20 mouse cellular contexts compared by ENCODE assay signal in the genomic region with DNA sequence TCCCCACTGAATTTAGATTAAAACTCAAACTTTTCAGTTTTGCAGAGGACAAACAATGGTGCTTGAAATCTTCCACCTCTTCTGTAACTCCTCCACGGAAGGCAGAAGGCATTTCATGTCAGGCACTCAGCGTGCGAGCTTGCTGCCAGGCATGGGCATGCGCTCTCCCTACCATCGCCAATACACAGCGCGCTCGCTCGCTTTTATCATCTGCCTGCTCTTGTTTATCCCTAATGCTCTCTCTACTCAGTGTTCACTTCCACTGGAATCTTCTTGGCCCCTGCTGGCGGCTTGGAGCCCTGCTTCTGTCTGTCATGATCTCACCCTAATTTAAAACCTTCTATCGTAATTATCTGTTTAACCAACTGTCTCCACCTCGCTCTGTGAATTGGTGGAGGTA. TPM values are rescaled to one million over a fixed set of nuclear protein-coding genes. Genes with fewer than 3 reads are reported as not detected.
DNase-seq lines count a peak whose midpoint lies in the region; ATAC-seq lines count a peak whose summit lies in the region.
"Had no signal": no experiment of that assay in that cellular context is flagged by ENCODE, and none has a peak within 500 bp of the region (broad histone marks: within the 10 kb centered on the region; RNA-seq: fewer than 3 reads in every experiment).

No protein-coding gene starts in this region.

- H3K4me3 ChIP-seq in forebrain, embryonic 15.5 days = no peak overlapping the region
- H3K4me3 ChIP-seq in heart, embryonic 10.5 days = no peak overlapping the region
- H3K4me3 ChIP-seq: erythroblast, embryonic 14.5 days; hindbrain, embryonic 15.5 days had no signal

- peak overlapping the region; percentile 59; the same call in 1 of the 2 replicates for H3K27ac ChIP-seq in forebrain, embryonic 15.5 days (replicated peaks)
- no peak overlapping the region for H3K27ac ChIP-seq in heart, embryonic 10.5 days
- H3K27ac ChIP-seq: hindbrain, embryonic 15.5 days had no signal

- H3K4me2 ChIP-seq in forebrain, embryonic 15.5 days (replicated peaks) = peak overlapping the region; percentile 23
- H3K4me2 ChIP-seq: hindbrain, embryonic 15.5 days had no signal

- 52% methylated on average over 12 of the region's 12 CpGs for WGBS in forebrain, embryonic 15.5 days
- 81% methylated on average over 12 of the region's 12 CpGs for WGBS in heart, embryonic 10.5 days

- no peaks in the 10 kb centered on the region for H3K9me3 ChIP-seq in forebrain, embryonic 15.5 days
- H3K9me3 ChIP-seq in heart, embryonic 10.5 days = no peaks in the 10 kb centered on the region
- H3K9me3 ChIP-seq: hindbrain, embryonic 15.5 days had no signal

- peaks cover 15% of the 10 kb centered on the region; the same call in 1 of the 2 replicates for H3K4me1 ChIP-seq in forebrain, embryonic 15.5 days
- H3K4me1 ChIP-seq in heart, embryonic 10.5 days = no peaks in the 10 kb centered on the region
- H3K4me1 ChIP-seq: hindbrain, embryonic 15.5 days had no signal

- H3K36me3 ChIP-seq in forebrain, embryonic 15.5 days = no peaks in the 10 kb centered on the region
- no peaks in the 10 kb centered on the region for H3K36me3 ChIP-seq in heart, embryonic 10.5 days
- H3K36me3 ChIP-seq: hindbrain, embryonic 15.5 days had no signal

- no peak overlapping the region for H3K9ac ChIP-seq in forebrain, embryonic 15.5 days (replicated peaks)
- H3K9ac ChIP-seq: hindbrain, embryonic 15.5 days had no signal

- H3K27me3 ChIP-seq in forebrain, embryonic 15.5 days = no peaks in the 10 kb centered on the region
- no peaks in the 10 kb centered on the region for H3K27me3 ChIP-seq in heart, embryonic 10.5 days (ENCODE audit: insufficient read depth, poor library complexity, severe bottlenecking)
- H3K27me3 ChIP-seq: hindbrain, embryonic 15.5 days had no signal

- ATAC-seq in forebrain, embryonic 15.5 days (replicated peaks) = peak; percentile 90
- ATAC-seq in megakaryocyte-erythroid progenitor cell, adult 5-6 weeks (replicated peaks; ENCODE audit: low FRiP score, low TSS enrichment, poor library complexity, severe bottlenecking) = no peak

- DNase-seq in layer of hippocampus, adult 11-12 months (ENCODE audit: low spot score) = peak; percentile 57
- DNase-seq in layer of hippocampus, adult 9-10 months (ENCODE audit: low spot score) = no peak
- DNase-seq in R1 (ENCODE audit: low read depth, low spot score) = peak; percentile 19
- peak; percentile 35 for DNase-seq in lung, postnatal 10 days
- DNase-seq in heart, embryonic 10.5 days (ENCODE audit: low spot score) = no peak
- DNase-seq in spleen, postnatal 14 days (ENCODE audit: low spot score in 2 of 2) = no peak
- DNase-seq: adrenal gland, adult 2 months; gastrocnemius, postnatal 14 days; kidney, adult 18-20 months; thymus, postnatal 4 days had no signal

RNA-seq across cellular contexts. Expression of gene Sostdc1, which starts 11.6 kb away (rescaled TPM):
- 7.6 and 15.3 TPM in 2 replicates for polyA plus RNA-seq in forebrain, embryonic 15.5 days (2015; fragmentation: Nextera tagmentation; extraction: Ambion mirVana)
- 1.4 and 4.9 TPM in 2 replicates for polyA plus RNA-seq in heart, embryonic 10.5 days (2016; fragmentation: Nextera tagmentation; extraction: Ambion mirVana)
- total RNA-seq in megakaryocyte-erythroid progenitor cell, adult 5-6 weeks (2014; fragmentation: Nextera tagmentation) = not detected in 2 replicates
- not detected in 2 replicates for total RNA-seq in megakaryocyte-erythroid progenitor cell, adult 5-6 weeks (2017)
- total RNA-seq: liver, adult 2 months; megakaryocyte, adult 5-6 weeks had no signal
- polyA plus RNA-seq: erythroblast, embryonic 14.5 days; liver, adult 2 months had no signal

RNA-seq across cellular contexts. Expression of gene Lrrc72, which starts 49.1 kb away (rescaled TPM):
- not detected in 2 replicates for polyA plus RNA-seq in forebrain, embryonic 15.5 days (2015; fragmentation: Nextera tagmentation; extraction: Ambion mirVana)
- polyA plus RNA-seq in heart, embryonic 10.5 days (2016; fragmentation: Nextera tagmentation; extraction: Ambion mirVana) = not detected in 2 replicates
- not detected in 2 replicates for total RNA-seq in megakaryocyte-erythroid progenitor cell, adult 5-6 weeks (2014; fragmentation: Nextera tagmentation)
- total RNA-seq in megakaryocyte-erythroid progenitor cell, adult 5-6 weeks (2017) = not detected in 2 replicates
- total RNA-seq: adrenal gland, adult 2 months; gastrocnemius, postnatal 14 days; layer of hippocampus, adult 8-10 months; liver, adult 2 months had no signal
- polyA plus RNA-seq: adrenal gland, adult 2 months; erythroblast, embryonic 14.5 days; heart, embryonic 14.5 days; hindbrain, embryonic 15.5 days; liver, adult 2 months; neural tube, embryonic 14.5 days; stomach, embryonic 16.5 days had no signal

Comparison
In these comparisons a context has a peak if more than half of its experiments do, and no peak if none do; other contexts are left out.
1. DNase-seq: peak in layer of hippocampus, adult 11-12 months (single experiment), R1 (single experiment) and lung, postnatal 10 days (single experiment); none in layer of hippocampus, adult 9-10 months (single experiment), heart, embryonic 10.5 days (single experiment) and spleen, postnatal 14 days (0 of 2).